Mouse (Mus musculus): ENCODE measurements around the gene Rps27. TPM values are rescaled to one million over a fixed set of nuclear protein-coding genes. Genes with fewer than 3 reads are reported as not detected.
"Not testable (repeated sequence)": the region's sequence is repeated elsewhere in the genome, so short reads cannot be mapped to it uniquely, and the experiment has no call there.

Gene Rps27
- polyA plus RNA-seq, 2 experiments, result 948 to 1,357 TPM

DNA sequence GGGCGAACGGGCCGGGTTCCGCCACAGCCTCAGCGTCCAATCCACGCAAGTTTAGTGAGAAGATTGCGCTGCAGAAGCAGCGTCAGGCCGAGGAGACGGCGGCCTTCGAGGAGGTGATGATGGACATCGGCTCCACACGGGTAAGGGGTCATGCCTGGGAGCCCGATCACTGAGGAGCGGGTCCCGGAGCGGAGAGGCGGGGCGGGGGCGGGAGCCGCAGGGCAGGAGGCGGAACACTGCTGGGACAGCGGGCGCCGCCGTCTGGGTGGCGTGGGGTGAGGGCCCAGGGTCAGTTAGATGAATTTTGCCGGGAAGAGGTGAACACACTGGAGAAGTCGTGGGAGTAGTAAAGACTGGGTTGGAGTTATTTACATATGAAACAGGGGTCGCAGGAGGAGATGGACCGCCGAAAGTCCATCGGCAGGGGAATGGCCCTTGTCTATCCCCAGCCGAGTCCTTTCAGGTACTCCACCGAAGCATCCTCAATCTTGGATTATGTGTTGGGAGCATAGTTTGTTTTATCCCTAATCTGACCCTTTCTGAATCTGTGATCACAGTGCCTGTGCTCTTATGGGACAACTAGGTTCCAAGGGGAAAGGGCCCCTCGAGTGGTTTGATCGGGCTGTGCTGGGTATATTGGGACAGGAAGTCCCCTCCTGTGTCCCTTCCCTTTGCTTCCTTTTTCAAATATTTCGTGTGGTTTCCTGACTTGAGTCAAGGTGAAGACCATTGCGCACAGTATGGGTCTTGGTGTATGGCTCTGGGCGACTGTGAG lies 41.2 kb upstream of the Rps27 start:
- peak overlapping the region; percentile 64 for H3K27ac ChIP-seq
- DNase-seq (ENCODE audit: low read depth in 3 of 3, low spot score in 3 of 3), result peak in 1 of 3 experiments; percentile 13
- WGBS (ENCODE audit: insufficient replicate concordance), result under 1% methylated on average over 41 of the region's 41 CpGs

DNA sequence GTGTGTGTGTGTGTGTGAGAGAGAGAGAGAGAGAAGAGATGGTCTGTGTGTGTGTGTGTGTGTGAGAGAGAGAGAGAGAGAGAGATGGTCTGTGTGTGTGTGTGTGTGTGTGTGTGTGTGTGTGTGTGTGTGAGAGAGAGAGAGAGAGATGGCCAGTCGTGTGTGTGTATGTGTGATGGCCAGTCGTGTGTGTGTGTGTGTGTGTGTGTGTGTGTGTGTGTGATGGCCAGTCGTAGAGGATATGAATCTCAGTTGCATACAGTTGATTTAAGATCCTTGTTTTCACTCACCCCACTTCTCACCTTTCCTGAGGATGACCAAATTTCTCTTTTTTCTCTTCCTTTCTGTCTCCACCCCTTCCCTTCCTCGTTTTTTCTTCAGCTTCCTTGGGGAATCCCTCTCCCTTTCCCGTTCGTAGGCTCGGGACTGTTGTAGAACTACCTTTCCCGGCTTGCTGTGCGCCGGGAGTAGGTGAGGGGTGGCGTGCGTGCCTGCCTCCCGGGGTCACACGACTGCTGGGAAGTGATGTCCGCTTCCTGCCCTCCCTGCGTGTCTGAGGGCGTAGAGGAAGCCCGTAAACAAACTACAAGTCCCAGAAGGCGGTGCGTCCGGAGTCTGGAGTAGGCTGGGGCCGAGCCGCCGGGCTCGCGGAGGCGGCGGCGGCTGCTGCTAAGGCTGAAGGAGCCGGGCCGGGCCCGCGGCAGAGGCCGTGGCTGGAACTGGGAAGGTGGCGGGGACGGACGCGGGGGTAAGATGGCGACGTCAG lies 40.4 kb upstream of the Rps27 start, which contains the start of gene Crtc2:
TSS of gene Crtc2 (plus strand) at position 511 of the 766 bp plus-strand sequence.
- H3K9ac ChIP-seq (replicated peaks), result peak within 1 kb of the TSS; percentile 86
- DNase-seq (ENCODE audit: low read depth in 3 of 3, low spot score in 3 of 3), result peak; percentile 91 to 93 (median 93)
- peak within 1 kb of the TSS; percentile 82 for H3K4me2 ChIP-seq (ENCODE audit: low read depth)
- peak within 1 kb of the TSS; percentile 89 to 98 for H3K4me3 ChIP-seq (ENCODE audit: insufficient read depth in 1 of 2, low read depth in 2 of 2, low read length in 2 of 2)
- WGBS (ENCODE audit: insufficient replicate concordance), result under 1% methylated on average over 40 of the region's 40 CpGs
- no peaks in the 10 kb centered on the region for H3K27me3 ChIP-seq (ENCODE audit: control insufficient read depth, insufficient read depth, low read length)
- peaks cover 5 to 7% of the 10 kb centered on the region in 2 experiments; a peak in 3 of 4 replicates for H3K4me1 ChIP-seq (replicated peaks; ENCODE audit: control insufficient read depth in 2 of 2, insufficient read depth in 2 of 2, low read length in 1 of 2)
- no peaks in the 10 kb centered on the region for H3K9me3 ChIP-seq (ENCODE audit: control insufficient read depth, low read length)
- peak; percentile 99 for ATAC-seq (ENCODE audit: insufficient read depth)
- H3K27ac ChIP-seq, result peak within 1 kb of the TSS; percentile 64
- TF ChIP-seq EP300 (IDR thresholded peaks at IDR 0.05; ENCODE audit: low read depth), result no peak
- TF ChIP-seq CTCF (IDR thresholded peaks at IDR 0.05; ENCODE audit: low read depth), result no peak
- H3K36me3 ChIP-seq (replicated peaks; ENCODE audit: control insufficient read depth, insufficient read depth, low read depth), result peaks cover 2% of the 10 kb centered on the region

More for the DNA sequence above, 41.2 kb upstream of the Rps27 start:
- TF ChIP-seq EP300 (IDR thresholded peaks at IDR 0.05; ENCODE audit: low read depth) (no peak), CTCF (IDR thresholded peaks at IDR 0.05; ENCODE audit: low read depth) (no peak)
- Histone ChIP-seq H3K27me3 (ENCODE audit: control insufficient read depth, insufficient read depth, low read length) (no peaks in the 10 kb centered on the region), H3K9ac (replicated peaks) (peak overlapping the region; percentile 86), H3K36me3 (replicated peaks; ENCODE audit: control insufficient read depth, insufficient read depth, low read depth) (peaks cover 6% of the 10 kb centered on the region), H3K4me2 (ENCODE audit: low read depth) (peak overlapping the region; percentile 82), H3K4me3 (ENCODE audit: insufficient read depth in 1 of 2, low read depth in 2 of 2, low read length in 2 of 2) (peak overlapping the region; percentile 89 to 98), H3K4me1 (replicated peaks; ENCODE audit: control insufficient read depth in 2 of 2, insufficient read depth in 2 of 2, low read length in 1 of 2) (peaks cover 5 to 7% of the 10 kb centered on the region in 2 experiments; a peak in 3 of 4 replicates), H3K9me3 (ENCODE audit: control insufficient read depth, low read length) (no peaks in the 10 kb centered on the region)
- peak; percentile 67 for ATAC-seq (ENCODE audit: insufficient read depth)

GRCm38 (mm10) chr3:90253174-90253573 lies 39.7 kb upstream of the Rps27 start:
- DNase-seq (ENCODE audit: low read depth in 3 of 3, low spot score in 3 of 3); H3K36me3 ChIP-seq (replicated peaks; ENCODE audit: control insufficient read depth, insufficient read depth, low read depth); H3K27me3 ChIP-seq (ENCODE audit: control insufficient read depth, insufficient read depth, low read length); H3K9me3 ChIP-seq (ENCODE audit: control insufficient read depth, low read length); H3K27ac ChIP-seq; H3K4me2 ChIP-seq (ENCODE audit: low read depth); ATAC-seq (ENCODE audit: insufficient read depth); H3K4me3 ChIP-seq (ENCODE audit: insufficient read depth in 1 of 2, low read depth in 2 of 2, low read length in 2 of 2); H3K9ac ChIP-seq (replicated peaks): not testable (repeated sequence)
- WGBS (ENCODE audit: insufficient replicate concordance), result 37% methylated on average over 1 of the region's 1 CpGs
- peaks cover 5 to 11% of the 10 kb centered on the region in 2 experiments; a peak in 3 of 4 replicates for H3K4me1 ChIP-seq (replicated peaks; ENCODE audit: control insufficient read depth in 2 of 2, insufficient read depth in 2 of 2, low read length in 1 of 2)

DNA sequence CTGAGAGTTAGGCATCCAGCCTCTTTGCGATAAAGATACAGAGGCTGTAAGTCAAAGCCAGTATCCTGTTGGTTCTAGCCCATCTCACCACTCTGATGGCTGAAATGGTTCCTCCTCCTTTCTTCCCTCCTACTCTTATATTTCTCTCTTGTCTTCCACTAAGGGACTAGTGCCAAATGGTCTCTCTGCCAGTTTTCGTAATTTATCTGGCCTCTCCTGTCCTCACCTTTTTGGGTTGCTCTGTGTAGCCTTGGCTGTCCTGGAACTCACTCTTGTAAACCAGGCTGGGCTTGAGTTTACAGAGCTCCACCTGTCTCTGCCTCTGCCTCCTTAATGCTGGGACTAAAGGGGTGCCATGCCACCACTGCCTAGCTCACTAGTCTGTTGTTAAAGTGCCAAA lies 39.2 kb upstream of the Rps27 start:
- WGBS (ENCODE audit: insufficient replicate concordance), result 82% methylated on average over 2 of the region's 2 CpGs
- H3K36me3 ChIP-seq (replicated peaks; ENCODE audit: control insufficient read depth, insufficient read depth, low read depth); H3K27me3 ChIP-seq (ENCODE audit: control insufficient read depth, insufficient read depth, low read length); H3K9me3 ChIP-seq (ENCODE audit: control insufficient read depth, low read length); H3K9ac ChIP-seq (replicated peaks); H3K27ac ChIP-seq; ATAC-seq (ENCODE audit: insufficient read depth); DNase-seq (ENCODE audit: low read depth in 3 of 3, low spot score in 3 of 3); H3K4me2 ChIP-seq (ENCODE audit: low read depth); H3K4me3 ChIP-seq (ENCODE audit: insufficient read depth in 1 of 2, low read depth in 2 of 2, low read length in 2 of 2): not testable (repeated sequence)
- peaks cover 6 to 12% of the 10 kb centered on the region in 2 experiments for H3K4me1 ChIP-seq (replicated peaks; ENCODE audit: control insufficient read depth in 2 of 2, insufficient read depth in 2 of 2, low read length in 1 of 2)

- ATAC-seq (ENCODE audit: insufficient read depth); DNase-seq (ENCODE audit: low read depth in 3 of 3, low spot score in 3 of 3); H3K9me3 ChIP-seq (ENCODE audit: control insufficient read depth, low read length); H3K36me3 ChIP-seq (replicated peaks; ENCODE audit: control insufficient read depth, insufficient read depth, low read depth); H3K9ac ChIP-seq (replicated peaks); H3K27me3 ChIP-seq (ENCODE audit: control insufficient read depth, insufficient read depth, low read length); H3K4me2 ChIP-seq (ENCODE audit: low read depth); H3K27ac ChIP-seq; H3K4me3 ChIP-seq (ENCODE audit: insufficient read depth in 1 of 2, low read depth in 2 of 2, low read length in 2 of 2): not testable (repeated sequence)
- 82% methylated on average over 9 of the region's 12 CpGs for WGBS (ENCODE audit: insufficient replicate concordance)
- peaks cover 9 to 15% of the 10 kb centered on the region in 2 experiments for H3K4me1 ChIP-seq (replicated peaks; ENCODE audit: control insufficient read depth in 2 of 2, insufficient read depth in 2 of 2, low read length in 1 of 2)
These were observed 38.3 kb upstream of the Rps27 start for GRCm38 (mm10) chr3:90251731-90252226.
